Mouse (Mus musculus): Measurements from ENCODE around the gene Tbc1d14. TPM values are rescaled to one million over a fixed set of nuclear protein-coding genes. Genes with fewer than 3 reads are reported as not detected.

Gene Tbc1d14
- polyA plus RNA-seq, 1 experiment from 2014 or later, result 22.5 TPM

GRCm38 (mm10) chr5:36444611-36445010 lies 148.5 kb downstream of the Tbc1d14 start:
- H3K79me2 ChIP-seq (ENCODE audit: inconsistent target), result no peaks in the 10 kb centered on the region
- 70% methylated on average over 4 of the region's 4 CpGs for WGBS (ENCODE audit: missing documents)

GRCm38 (mm10) chr5:36440741-36441140 lies 152.3 kb downstream of the Tbc1d14 start:
- Histone ChIP-seq H3K36me3 (ENCODE audit: inconsistent target) (no peaks in the 10 kb centered on the region), H3K79me2 (ENCODE audit: inconsistent target) (no peaks in the 10 kb centered on the region), H3K4me3 (ENCODE audit: inconsistent target) (no peak overlapping the region), H3K27ac (no peak overlapping the region)
- 57% methylated on average over 3 of the region's 3 CpGs for WGBS (ENCODE audit: missing documents)

More at GRCm38 (mm10) chr5:36444611-36445010, 148.5 kb downstream of the Tbc1d14 start:
- H3K27ac ChIP-seq, result no peak overlapping the region
- H3K36me3 ChIP-seq (ENCODE audit: inconsistent target), result no peaks in the 10 kb centered on the region
- H3K4me3 ChIP-seq (ENCODE audit: inconsistent target), result no peak overlapping the region

Other genes starting within 250 kb of the Tbc1d14 start
- gene Sorcs2, start 195.1 kb downstream of the Tbc1d14 start, polyA plus RNA-seq (2018), result not detected in 3 replicates
- gene Grpel1, start 128.3 kb downstream of the Tbc1d14 start, polyA plus RNA-seq (2018), result 11.8 to 24.3 TPM (median 14.8 TPM) in 3 replicates
- 7.2 to 9.8 TPM (median 8.2 TPM) in 3 replicates for gene Tada2b, start 109.0 kb downstream of the Tbc1d14 start, polyA plus RNA-seq (2018)
- 0.07 to 0.21 TPM (median 0.14 TPM) in 3 replicates for gene Ccdc96, start 108.7 kb downstream of the Tbc1d14 start, polyA plus RNA-seq (2018)
- 17.3 to 23.8 TPM (median 23.4 TPM) in 3 replicates for gene D5Ertd579e, start 102.7 kb upstream of the Tbc1d14 start, polyA plus RNA-seq (2018)
- 6.8 to 19.4 TPM (median 17.0 TPM) in 3 replicates for gene Bloc1s4, start 155.4 kb upstream of the Tbc1d14 start, polyA plus RNA-seq (2018)
- 220 to 289 TPM (median 288 TPM) in 3 replicates for gene Mrfap1, start 203.5 kb upstream of the Tbc1d14 start, polyA plus RNA-seq (2018)
- 128 to 211 TPM (median 192 TPM) in 3 replicates for gene Man2b2, start 237.4 kb upstream of the Tbc1d14 start, polyA plus RNA-seq (2018)